7 mouse cellular contexts compared by ENCODE assay signal in the genomic region with DNA sequence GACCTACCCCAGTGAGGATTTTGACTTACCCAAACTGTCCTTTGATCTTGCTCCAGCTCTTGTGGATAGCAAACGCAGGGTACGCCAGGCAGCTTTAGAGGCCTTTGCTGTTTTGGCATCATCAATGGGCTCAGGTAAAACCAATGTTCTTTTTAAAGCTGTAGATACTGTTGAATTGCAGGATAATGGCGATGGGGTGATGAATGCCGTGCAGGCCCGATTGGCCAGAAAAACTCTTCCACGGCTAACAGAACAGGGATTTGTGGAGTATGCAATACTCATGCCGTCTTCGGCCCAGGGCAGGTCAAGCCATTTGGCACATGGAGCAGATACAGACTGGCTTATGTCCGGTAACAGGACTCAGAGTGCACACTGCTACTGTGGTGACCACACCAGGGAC. TPM values are rescaled to one million over a fixed set of nuclear protein-coding genes. Genes with fewer than 3 reads are reported as not detected.
DNase-seq lines count a peak whose midpoint lies in the region; ATAC-seq and TF ChIP-seq lines count a peak whose summit lies in the region.

No protein-coding gene starts in this region.

- peak overlapping the region; percentile 79 to 92 (median 87) for H3K4me3 ChIP-seq in CH12.LX (replicated peaks in 1 of 3; ENCODE audit: low read depth in 2 of 3, low read length in 2 of 3, poor library complexity in 1 of 3)
- peak overlapping the region; percentile 84 for H3K4me3 ChIP-seq in embryonic facial prominence, embryonic 11.5 days (ENCODE audit: low read depth, low read length)
- peak overlapping the region; percentile 90 for H3K4me3 ChIP-seq in hindbrain, embryonic 11.5 days (ENCODE audit: low read depth, low read length)
- peak overlapping the region; percentile 77 for H3K4me3 ChIP-seq in limb, embryonic 15.5 days

- no peaks in the 10 kb centered on the region for H3K9me3 ChIP-seq in CH12.LX (replicated peaks; ENCODE audit: low read length)
- no peaks in the 10 kb centered on the region for H3K9me3 ChIP-seq in embryonic facial prominence, embryonic 11.5 days (replicated peaks; ENCODE audit: control insufficient read depth, low read length)
- no peaks in the 10 kb centered on the region for H3K9me3 ChIP-seq in hindbrain, embryonic 11.5 days (ENCODE audit: control insufficient read depth, low read length)
- no peaks in the 10 kb centered on the region for H3K9me3 ChIP-seq in limb, embryonic 15.5 days

- ATAC-seq in embryonic facial prominence, embryonic 11.5 days (replicated peaks; ENCODE audit: insufficient number of reproducible peaks, low FRiP score, low TSS enrichment, low read depth), result no peak
- ATAC-seq in hindbrain, embryonic 11.5 days (ENCODE audit: low FRiP score), result no peak
- ATAC-seq in limb, embryonic 15.5 days (ENCODE audit: insufficient number of reproducible peaks, low FRiP score, low TSS enrichment, low read depth), result no peak

- TF ChIP-seq CTCF in CH12.LX (conservative IDR thresholded peaks at IDR 0.05 in 1 of 2, IDR thresholded peaks at IDR 0.05 in 1 of 2; ENCODE audit: low read depth in 2 of 2, low read length in 2 of 2), result no peak

- 0 out of 2 replicates have a peak, but pooled peaks have one; percentile 17 for TF ChIP-seq POLR2A in CH12.LX (IDR thresholded peaks at IDR 0.05; ENCODE audit: low read depth, low read length)

- H3K4me2 ChIP-seq in CH12.LX (ENCODE audit: insufficient read depth, low read depth, poor library complexity, severe bottlenecking), result peak overlapping the region; percentile 93
- peak overlapping the region; percentile 88 for H3K4me2 ChIP-seq in embryonic facial prominence, embryonic 11.5 days (ENCODE audit: low read depth, low read length)
- H3K4me2 ChIP-seq in hindbrain, embryonic 11.5 days (replicated peaks; ENCODE audit: low read depth, low read length), result peak overlapping the region; percentile 85
- H3K4me2 ChIP-seq in limb, embryonic 15.5 days, result peak overlapping the region; percentile 71

- H3K27ac ChIP-seq in CH12.LX (ENCODE audit: insufficient read depth, low read depth), result no peak overlapping the region
- H3K27ac ChIP-seq in embryonic facial prominence, embryonic 11.5 days (replicated peaks; ENCODE audit: low read depth, low read length), result no peak overlapping the region
- H3K27ac ChIP-seq in hindbrain, embryonic 11.5 days (ENCODE audit: low read depth, low read length), result no peak overlapping the region
- H3K27ac ChIP-seq in limb, embryonic 15.5 days, result no peak overlapping the region

- peak; percentile 62 for DNase-seq in A20 (ENCODE audit: low read depth, low spot score)
- DNase-seq in CH12.LX (ENCODE audit: extremely low read depth), result no peak
- DNase-seq in embryonic facial prominence, embryonic 11.5 days (ENCODE audit: low spot score), result no peak
- peak; percentile 19 for DNase-seq in hindbrain, embryonic 11.5 days (ENCODE audit: low spot score)
- peak; percentile 29 for DNase-seq in neural tube, embryonic 10.5 days (ENCODE audit: extremely low spot score, low spot score)
- no peak for DNase-seq in right cerebral cortex, postnatal 25 days

- H3K4me1 ChIP-seq in CH12.LX (ENCODE audit: control insufficient read depth in 1 of 2, insufficient read depth in 2 of 2), result peaks cover 0 to 34% of the 10 kb centered on the region in 2 experiments; a peak in 2 of 4 replicates
- no peaks in the 10 kb centered on the region for H3K4me1 ChIP-seq in embryonic facial prominence, embryonic 11.5 days (ENCODE audit: control insufficient read depth, insufficient read depth, low read length)
- H3K4me1 ChIP-seq in hindbrain, embryonic 11.5 days (replicated peaks; ENCODE audit: control insufficient read depth, insufficient read depth, low read length), result 0 out of 2 replicates have a peak, but pooled peaks cover 2% of the 10 kb centered on the region
- H3K4me1 ChIP-seq in limb, embryonic 15.5 days, result peaks cover 27% of the 10 kb centered on the region; the same call in 1 of the 2 replicates

- TF ChIP-seq EP300 in CH12.LX (IDR thresholded peaks at IDR 0.05; ENCODE audit: low read length), result no peak

- under 1% methylated on average over 9 of the region's 9 CpGs for WGBS in embryonic facial prominence, embryonic 11.5 days
- 2% methylated on average over 9 of the region's 9 CpGs for WGBS in hindbrain, embryonic 11.5 days
- 2% methylated on average over 9 of the region's 9 CpGs for WGBS in limb, embryonic 15.5 days

- peaks cover 75% of the 10 kb centered on the region for H3K79me2 ChIP-seq in CH12.LX (replicated peaks; ENCODE audit: control insufficient read depth, extremely low read depth, insufficient read depth, poor library complexity, severe bottlenecking)

- TF ChIP-seq RAD21 in CH12.LX (IDR thresholded peaks at IDR 0.05; ENCODE audit: low read depth, low read length), result no peak

- no peaks in the 10 kb centered on the region for H3K27me3 ChIP-seq in CH12.LX (replicated peaks)
- no peaks in the 10 kb centered on the region for H3K27me3 ChIP-seq in embryonic facial prominence, embryonic 11.5 days (ENCODE audit: control insufficient read depth, insufficient read depth, low read length)
- no peaks in the 10 kb centered on the region for H3K27me3 ChIP-seq in hindbrain, embryonic 11.5 days (ENCODE audit: control insufficient read depth, insufficient read depth, low read length)
- H3K27me3 ChIP-seq in limb, embryonic 15.5 days, result no peaks in the 10 kb centered on the region

- dilution Hi-C loops in CH12.LX (cut with MboI; ENCODE audit: extremely low pct_ligation_motif_present, extremely low pct_unique_long_range_greater_than_20kb, low sequenced_read_pairs), result no loop called here

- peaks cover 0 to 10% of the 10 kb centered on the region in 2 experiments for H3K36me3 ChIP-seq in CH12.LX (replicated peaks in 1 of 2; ENCODE audit: control insufficient read depth in 1 of 2, insufficient read depth in 1 of 2, low read length in 1 of 2)
- no peaks in the 10 kb centered on the region for H3K36me3 ChIP-seq in embryonic facial prominence, embryonic 11.5 days (replicated peaks; ENCODE audit: control insufficient read depth, insufficient read depth, low read depth, low read length)
- no peaks in the 10 kb centered on the region for H3K36me3 ChIP-seq in hindbrain, embryonic 11.5 days (ENCODE audit: control insufficient read depth, insufficient read depth, low read length)
- H3K36me3 ChIP-seq in limb, embryonic 15.5 days, result no peaks in the 10 kb centered on the region

- in situ Hi-C loops in CH12.LX (cut with MboI; ENCODE audit: low pct_ligation_motif_present, low pct_unique_long_range_greater_than_20kb, low sequenced_read_pairs), result loop anchor here (10.0 to 25.0 kb wide), 2 partner anchors 97 to 195 kb away; partner anchors contain the start of gene Mis18bp1

- H3K9ac ChIP-seq in CH12.LX (ENCODE audit: insufficient read depth, low read depth), result peak overlapping the region; percentile 80
- H3K9ac ChIP-seq in embryonic facial prominence, embryonic 11.5 days (replicated peaks; ENCODE audit: low read length), result peak overlapping the region; percentile 35
- H3K9ac ChIP-seq in hindbrain, embryonic 11.5 days (ENCODE audit: low read depth, low read length), result peak overlapping the region; percentile 88
- H3K9ac ChIP-seq in limb, embryonic 15.5 days, result peak overlapping the region; percentile 27; the same call in 1 of the 2 replicates

TF ChIP-seq in CH12.LX, 34 proteins besides CTCF, POLR2A, EP300 and RAD21:
- TF ChIP-seq JUN (IDR thresholded peaks at IDR 0.05; ENCODE audit: insufficient read depth, low read depth, low read length) (no peak), MXI1 (IDR thresholded peaks at IDR 0.05; ENCODE audit: low read depth, low read length) (peak; percentile 53; the same call in 1 of the 2 replicates)

RNA-seq across cellular contexts. Expression of gene Togaram1, which starts 1.9 kb away (rescaled TPM):
- total RNA-seq in CH12.LX (2012; rRNA removed) (24.1 and 24.3 TPM in 2 replicates), CH12.LX (2014; rRNA removed) (29.5 and 34.4 TPM in 2 replicates)
- polyA plus RNA-seq in CH12.LX (2012; ENCODE audit: insufficient read length, low read depth), result 19.1 and 22.6 TPM in 2 replicates
- polyA plus RNA-seq in embryonic facial prominence, embryonic 11.5 days (2014; fragmentation: Nextera tagmentation; extraction: Ambion mirVana), result 25.8 and 28.8 TPM in 2 replicates
- polyA plus RNA-seq in hindbrain, embryonic 11.5 days (2014; fragmentation: Nextera tagmentation; extraction: Ambion mirVana), result 27.0 and 31.8 TPM in 2 replicates
- 21.3 and 22.3 TPM in 2 replicates for polyA plus RNA-seq in limb, embryonic 15.5 days (2015; fragmentation: Nextera tagmentation; extraction: Ambion mirVana)

RNA-seq across cellular contexts. Expression of gene Klhl28, which starts 2.1 kb away (rescaled TPM):
- total RNA-seq in CH12.LX (2012; rRNA removed), result 9.5 and 9.6 TPM in 2 replicates
- total RNA-seq in CH12.LX (2014; rRNA removed), result 16.2 and 17.9 TPM in 2 replicates
- polyA plus RNA-seq in CH12.LX (2012; ENCODE audit: insufficient read length, low read depth), result 13.2 and 16.6 TPM in 2 replicates
- polyA plus RNA-seq in embryonic facial prominence, embryonic 11.5 days (2014; fragmentation: Nextera tagmentation; extraction: Ambion mirVana), result 11.0 and 13.4 TPM in 2 replicates
- 22.4 and 24.9 TPM in 2 replicates for polyA plus RNA-seq in hindbrain, embryonic 11.5 days (2014; fragmentation: Nextera tagmentation; extraction: Ambion mirVana)
- polyA plus RNA-seq in limb, embryonic 15.5 days (2015; fragmentation: Nextera tagmentation; extraction: Ambion mirVana), result 15.3 and 16.4 TPM in 2 replicates

RNA-seq across cellular contexts. Expression of gene Gm527, which starts 49.8 kb away (rescaled TPM):
- total RNA-seq in CH12.LX (2012; rRNA removed), result 0.42 and 0.93 TPM in 2 replicates
- 2.0 and 2.6 TPM in 2 replicates for total RNA-seq in CH12.LX (2014; rRNA removed)
- polyA plus RNA-seq in CH12.LX (2012; ENCODE audit: insufficient read length, low read depth), result 1.7 and 2.0 TPM in 2 replicates
- polyA plus RNA-seq in embryonic facial prominence, embryonic 11.5 days (2014; fragmentation: Nextera tagmentation; extraction: Ambion mirVana), result 2.8 and 3.2 TPM in 2 replicates
- 2.2 and 3.1 TPM in 2 replicates for polyA plus RNA-seq in hindbrain, embryonic 11.5 days (2014; fragmentation: Nextera tagmentation; extraction: Ambion mirVana)
- 2.0 and 3.1 TPM in 2 replicates for polyA plus RNA-seq in limb, embryonic 15.5 days (2015; fragmentation: Nextera tagmentation; extraction: Ambion mirVana)

Comparison
In these comparisons a context has a peak if more than half of its experiments do, and no peak if none do; other contexts are left out.
1. DNase-seq: peak in A20 (single experiment), hindbrain, embryonic 11.5 days (single experiment) and neural tube, embryonic 10.5 days (single experiment); none in CH12.LX (single experiment), embryonic facial prominence, embryonic 11.5 days (single experiment) and right cerebral cortex, postnatal 25 days (single experiment).
2. H3K9ac ChIP-seq: peak in every context shown above with its lines; median percentile 88 in hindbrain, embryonic 11.5 days; 80 in CH12.LX; 35 in embryonic facial prominence, embryonic 11.5 days; 27 in limb, embryonic 15.5 days.
3. Peak in every context shown above with its lines, with median percentiles within 50 percentile points of each other: H3K4me2 ChIP-seq and H3K4me3 ChIP-seq.